Mouse (Mus musculus) heart, embryonic 10.5 days (tissue): ENCODE measurements at regions not wholly inside any gene's neighbourhood (a gene's known extent, or its start where the extent isn't known, plus 50 kb on each side); places are given as distances from the start of the nearest gene placed in this dataset.

Experiments
- DNase-seq: peaks from one replicate; pipeline ENCODE4 v3.0.0-alpha.2; 2017; ENCODE audit warnings: low spot score
- H3K27ac ChIP-seq: fragments of 300-500 bp; sonication (generic); 2 replicates; pipeline ENCODE4 v1.5.1; 2016; ENCODE audit warnings: mild to moderate bottlenecking
- H3K27me3 ChIP-seq: fragments of 300-500 bp; sonication (generic); 2 replicates; pipeline ENCODE4 v1.6.1; 2016; ENCODE audit warnings: mild to moderate bottlenecking; ENCODE audit not compliant: poor library complexity, insufficient read depth, severe bottlenecking
- H3K36me3 ChIP-seq: fragments of 300-500 bp; sonication (generic); 2 replicates; pipeline ENCODE4 v1.6.1; 2016; ENCODE audit warnings: mild to moderate bottlenecking, moderate library complexity
- H3K4me1 ChIP-seq: fragments of 300-500 bp; sonication (generic); 2 replicates; pipeline ENCODE4 v1.6.1; 2016; ENCODE audit warnings: mild to moderate bottlenecking
- H3K4me3 ChIP-seq: fragments of 300-500 bp; sonication (generic); 2 replicates; pipeline ENCODE4 v1.5.1; 2016; ENCODE audit warnings: mild to moderate bottlenecking, moderate library complexity
- H3K9me3 ChIP-seq: fragments of 300-500 bp; sonication (generic); 2 replicates; pipeline ENCODE4 v1.6.1; 2016; ENCODE audit warnings: mild to moderate bottlenecking, moderate library complexity
- WGBS: fragments of 180-500 bp; shearing (Covaris S2); methylation state at CpG from one replicate; pipeline ENCODE4 v1.1.7; 2016; 5-methylcytosine and 5-hydroxymethylcytosine counted together

DNA sequence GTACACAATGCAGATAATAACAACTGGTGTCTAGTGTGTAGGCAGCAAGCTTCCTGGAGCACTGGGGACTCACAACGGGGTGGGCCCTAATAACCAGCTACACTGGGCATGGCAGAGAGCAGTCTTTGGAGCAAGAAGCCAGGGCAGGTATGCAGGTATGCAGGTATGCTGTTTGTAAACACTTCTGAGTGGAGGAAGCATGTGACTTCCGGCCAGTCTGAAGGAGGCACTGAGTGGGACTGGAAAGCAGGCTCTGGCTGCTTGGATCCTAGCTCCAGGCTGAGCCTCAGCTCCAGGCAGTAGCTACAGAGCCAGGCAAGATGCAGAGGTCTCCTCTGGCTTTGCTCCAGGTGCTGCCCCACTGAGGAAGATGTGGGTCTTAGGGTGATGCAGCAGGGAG, 129.9 kb downstream of the 2410131K14Rik start:
- Histone ChIP-seq H3K27me3 (peaks cover 27% of the 10 kb centered on the region), H3K27ac (peak overlapping the region; percentile 62)

DNA sequence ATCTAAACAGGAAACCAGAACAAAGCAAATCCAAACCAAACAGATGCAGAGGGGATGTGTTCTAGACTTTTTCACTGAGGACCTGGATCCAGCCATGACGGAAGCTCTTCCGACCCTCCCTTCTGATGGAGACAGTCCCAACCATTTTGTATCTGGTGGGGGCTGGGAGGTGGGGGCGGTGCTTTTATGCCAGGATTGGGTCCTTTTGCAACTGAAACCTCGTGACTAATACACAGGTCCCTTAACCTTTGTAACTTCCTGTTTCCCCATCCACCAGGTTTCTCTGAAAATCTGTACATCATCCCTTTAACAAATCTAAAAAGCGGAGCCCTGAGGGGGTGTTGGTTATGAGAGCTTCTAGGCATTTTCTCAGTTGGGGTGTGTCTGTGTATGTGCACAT, 130.9 kb downstream of the 2410131K14Rik start:
- DNase-seq, result no peak
- Histone ChIP-seq H3K4me3 (no peak overlapping the region), H3K9me3 (no peaks in the 10 kb centered on the region), H3K27me3 (peaks cover 27% of the 10 kb centered on the region), H3K27ac (no peak overlapping the region), H3K4me1 (peaks cover 43% of the 10 kb centered on the region), H3K36me3 (no peaks in the 10 kb centered on the region)
- WGBS, result 73% methylated on average over 5 of the region's 5 CpGs

More for the DNA sequence above, 129.9 kb downstream of the 2410131K14Rik start:
- no peaks in the 10 kb centered on the region for H3K36me3 ChIP-seq
- H3K4me1 ChIP-seq, result peaks cover 37% of the 10 kb centered on the region
- H3K9me3 ChIP-seq, result no peaks in the 10 kb centered on the region
- DNase-seq, result no peak
- no peak overlapping the region for H3K4me3 ChIP-seq
- 41% methylated on average over 2 of the region's 2 CpGs for WGBS

DNA sequence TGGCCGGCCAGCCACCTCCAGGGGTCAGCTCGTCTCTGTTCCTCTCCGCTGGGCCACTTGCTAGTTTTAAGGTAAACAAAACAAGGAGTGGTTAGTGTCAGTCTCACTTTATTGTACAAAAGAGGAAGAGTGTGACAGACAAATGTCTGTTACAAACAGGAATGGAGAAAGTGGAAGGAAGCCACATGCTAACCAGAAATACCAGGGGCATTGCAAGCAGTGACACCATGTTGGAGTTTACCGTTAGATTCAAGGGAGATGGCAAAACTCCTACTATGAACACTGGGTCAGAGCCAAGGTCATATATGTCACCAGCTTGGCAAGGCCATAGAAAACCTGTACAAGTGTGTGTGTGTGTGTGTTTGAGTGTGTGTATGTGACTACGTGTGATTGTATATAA, 131.5 kb downstream of the 2410131K14Rik start:
- H3K36me3 ChIP-seq, result no peaks in the 10 kb centered on the region
- H3K27ac ChIP-seq, result no peak overlapping the region
- H3K4me1 ChIP-seq, result peaks cover 47% of the 10 kb centered on the region
- WGBS, result 68% methylated on average over 5 of the region's 5 CpGs
- peaks cover 27% of the 10 kb centered on the region for H3K27me3 ChIP-seq
- no peak for DNase-seq
- no peaks in the 10 kb centered on the region for H3K9me3 ChIP-seq
- H3K4me3 ChIP-seq, result no peak overlapping the region

DNA sequence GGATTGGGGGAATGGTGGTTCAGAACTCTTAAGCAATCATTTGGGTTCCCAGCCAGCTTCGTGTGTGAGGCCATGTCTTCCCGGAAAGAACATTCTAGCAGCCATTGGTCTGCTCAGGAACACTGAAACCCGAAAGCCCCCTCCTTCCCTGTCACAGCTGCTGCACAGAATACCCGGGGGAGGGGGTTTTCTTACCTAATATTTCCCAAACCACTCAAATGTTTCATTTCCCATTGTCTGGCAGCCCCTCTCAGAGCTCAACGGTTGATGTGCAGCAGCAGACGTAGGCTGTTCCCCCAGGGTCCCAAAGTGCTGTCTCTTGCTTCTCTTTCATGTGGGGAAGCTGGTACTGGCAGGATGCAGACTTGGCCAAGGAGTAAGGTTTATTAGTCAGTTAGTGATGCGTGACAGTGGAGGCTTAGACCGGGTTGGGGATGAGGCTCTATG, 132.4 kb downstream of the 2410131K14Rik start:
- no peak for DNase-seq
- H3K36me3 ChIP-seq, result no peaks in the 10 kb centered on the region
- no peaks in the 10 kb centered on the region for H3K9me3 ChIP-seq
- peaks cover 48% of the 10 kb centered on the region for H3K4me1 ChIP-seq
- H3K27ac ChIP-seq, result no peak overlapping the region
- peaks cover 27% of the 10 kb centered on the region for H3K27me3 ChIP-seq
- H3K4me3 ChIP-seq, result no peak overlapping the region
- WGBS, result 72% methylated on average over 8 of the region's 8 CpGs

DNA sequence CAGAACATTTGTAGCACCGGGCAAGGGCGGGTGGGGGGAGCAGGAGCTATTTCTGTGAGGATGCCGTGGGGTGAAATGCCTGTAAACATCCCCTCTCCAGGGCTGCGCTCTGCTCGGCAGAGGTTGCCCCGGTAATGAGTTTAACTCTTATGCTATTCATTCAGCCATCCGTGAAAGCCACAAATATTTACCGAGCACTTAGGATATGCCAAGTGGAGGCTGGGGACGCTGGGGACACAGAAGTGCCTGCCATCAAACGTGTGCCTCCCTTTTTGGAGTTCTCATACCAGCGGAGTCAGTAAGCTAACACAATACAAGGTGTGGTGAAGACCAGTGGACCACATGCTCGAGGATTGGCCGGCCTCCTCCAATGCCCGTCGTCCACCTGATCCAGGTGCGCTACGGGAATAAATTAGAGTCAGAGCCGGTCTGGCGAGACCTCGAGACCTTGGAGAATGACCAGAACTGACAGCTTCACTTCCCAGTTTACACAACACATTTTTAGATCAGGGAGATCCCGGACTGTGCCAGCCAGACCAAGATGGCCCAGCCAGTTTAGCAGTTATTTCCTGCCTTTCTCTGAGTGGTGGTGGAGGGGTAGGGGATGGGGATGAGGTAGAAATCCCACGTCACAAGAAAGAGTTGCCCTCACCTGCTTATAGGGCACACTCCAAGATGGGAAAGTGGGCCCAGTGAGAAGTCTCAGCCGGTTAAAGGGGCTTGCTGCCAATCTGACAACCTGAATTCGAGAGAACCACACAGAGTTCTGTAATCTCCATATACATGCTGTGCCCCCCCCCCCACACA, 134.4 kb downstream of the 2410131K14Rik start:
- Histone ChIP-seq H3K27me3 (peaks cover 43% of the 10 kb centered on the region), H3K4me3 (no peak overlapping the region), H3K9me3 (no peaks in the 10 kb centered on the region), H3K36me3 (no peaks in the 10 kb centered on the region), H3K27ac (no peak overlapping the region), H3K4me1 (peaks cover 31% of the 10 kb centered on the region)
- DNase-seq, result no peak
- 45% methylated on average over 24 of the region's 24 CpGs for WGBS

DNA sequence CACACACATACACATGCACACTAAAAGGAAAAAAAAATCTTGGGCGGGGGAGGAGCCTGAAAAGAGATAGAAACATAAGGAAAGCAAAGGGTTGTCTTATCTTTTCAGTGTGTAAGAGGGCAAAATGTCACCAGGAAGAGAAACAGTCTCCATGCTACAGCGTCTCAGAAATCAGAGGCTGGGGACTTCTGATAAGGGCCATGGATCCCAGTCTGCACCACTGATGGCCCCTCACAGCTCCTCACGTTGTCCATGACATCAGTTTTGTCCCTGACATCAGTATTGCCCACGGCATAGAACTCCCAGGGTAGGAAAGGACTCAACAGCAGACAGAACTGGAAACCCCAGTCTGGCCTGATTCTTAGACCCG, 135.0 kb downstream of the 2410131K14Rik start:
- H3K4me3 ChIP-seq, result peak overlapping the region; percentile 67
- WGBS, result 13% methylated on average over 5 of the region's 5 CpGs
- no peak for DNase-seq
- H3K27me3 ChIP-seq, result peaks cover 42% of the 10 kb centered on the region
- peaks cover 30% of the 10 kb centered on the region for H3K4me1 ChIP-seq
- H3K36me3 ChIP-seq, result no peaks in the 10 kb centered on the region
- no peaks in the 10 kb centered on the region for H3K9me3 ChIP-seq
- peak overlapping the region; percentile 72 for H3K27ac ChIP-seq

DNA sequence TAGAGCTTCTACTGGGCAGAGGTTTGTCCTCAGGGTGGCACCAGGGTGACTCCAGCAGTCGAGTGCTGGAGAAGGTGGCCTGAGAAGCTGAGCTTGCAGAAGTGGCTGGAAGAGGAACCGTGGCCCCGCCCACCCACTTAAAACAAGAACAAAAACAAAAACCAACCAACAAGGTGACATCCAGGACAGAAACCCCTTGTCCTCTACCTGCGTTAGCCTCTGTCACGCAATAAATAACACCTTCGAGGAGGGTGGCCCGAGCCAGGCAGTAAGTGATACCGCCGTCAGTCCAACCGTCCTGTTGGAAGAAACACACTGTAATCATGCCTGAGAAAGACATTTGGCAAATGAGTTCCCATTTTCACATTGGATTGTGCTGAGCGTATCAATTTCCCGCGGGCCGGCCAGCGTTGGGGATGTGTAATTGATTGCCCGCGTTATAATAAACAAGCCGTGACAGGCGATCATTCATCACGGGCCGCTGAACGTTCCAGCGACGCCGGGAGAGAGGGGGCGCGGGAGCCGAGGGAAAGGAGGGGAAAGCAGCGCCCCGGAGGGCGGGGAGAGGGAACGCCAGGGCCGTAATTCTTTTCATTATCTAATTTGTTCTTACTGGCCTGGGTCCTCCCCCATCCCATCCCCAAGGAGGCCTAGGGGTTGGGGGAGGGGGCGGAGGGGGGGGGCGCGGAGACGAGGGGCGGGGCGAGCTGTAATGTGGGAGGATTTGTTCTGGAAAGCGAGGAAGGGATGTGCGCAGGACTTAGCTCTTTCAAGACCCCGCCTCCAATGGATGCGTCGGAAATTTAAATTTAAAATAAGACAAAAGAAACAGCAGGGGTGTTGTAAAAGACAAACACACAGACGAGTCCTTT, 135.6 kb downstream of the 2410131K14Rik start:
- H3K4me1 ChIP-seq, result peaks cover 27% of the 10 kb centered on the region
- DNase-seq, result no peak
- peaks cover 36% of the 10 kb centered on the region for H3K27me3 ChIP-seq
- no peaks in the 10 kb centered on the region for H3K9me3 ChIP-seq
- H3K27ac ChIP-seq, result peak overlapping the region; percentile 72
- under 1% methylated on average over 45 of the region's 45 CpGs for WGBS
- peak overlapping the region; percentile 67 for H3K4me3 ChIP-seq
- H3K36me3 ChIP-seq, result no peaks in the 10 kb centered on the region

DNA sequence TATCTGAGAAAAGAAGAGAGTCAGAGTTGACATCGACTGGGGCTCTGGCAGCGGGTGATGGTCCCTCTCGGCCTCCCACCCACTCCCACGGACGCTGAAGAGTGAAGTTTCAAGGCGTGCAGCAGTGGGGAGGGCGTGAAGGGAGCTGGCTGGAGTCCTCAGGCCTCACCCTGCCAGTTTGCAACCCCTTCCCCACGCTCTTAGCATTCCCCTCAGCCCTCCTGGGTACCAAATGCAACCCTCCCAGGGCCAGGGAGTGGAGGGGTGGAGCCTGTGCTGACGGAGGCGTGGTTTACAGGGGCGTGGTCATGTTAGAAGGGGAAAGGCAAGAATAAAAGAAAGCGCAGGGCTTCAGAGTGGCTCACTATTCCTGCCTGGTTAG, 136.3 kb downstream of the 2410131K14Rik start:
- Histone ChIP-seq H3K9me3 (no peaks in the 10 kb centered on the region), H3K27me3 (peaks cover 37% of the 10 kb centered on the region; the same call in 1 of the 2 replicates), H3K4me3 (peak overlapping the region; percentile 67), H3K4me1 (peaks cover 25% of the 10 kb centered on the region), H3K36me3 (no peaks in the 10 kb centered on the region), H3K27ac (peak overlapping the region; percentile 72)
- WGBS, result under 1% methylated on average over 12 of the region's 12 CpGs
- DNase-seq, result peak; percentile 87

DNA sequence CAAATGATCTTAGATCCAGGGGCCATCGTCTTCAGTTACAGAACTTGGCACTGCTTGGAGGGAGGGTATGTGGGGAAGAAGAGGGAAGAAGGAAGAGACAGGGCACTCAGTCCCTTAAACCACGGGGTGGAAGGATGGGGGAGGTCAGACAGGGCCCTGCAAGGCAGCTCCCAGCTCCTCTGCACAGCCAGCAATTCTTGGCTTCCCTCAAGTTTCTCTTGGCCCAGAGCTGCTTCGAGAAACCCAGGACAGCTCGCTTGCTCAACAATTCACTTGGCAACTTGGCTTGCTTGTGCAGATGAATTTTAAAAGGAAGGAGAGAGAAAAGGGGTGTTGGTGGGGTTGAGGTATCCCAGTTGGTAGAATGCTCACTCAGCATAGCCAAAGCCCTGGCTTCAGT, 141.1 kb downstream of the 2410131K14Rik start:
- Histone ChIP-seq H3K4me1 (peaks cover 12% of the 10 kb centered on the region), H3K27me3 (peaks cover 34% of the 10 kb centered on the region; the same call in 1 of the 2 replicates), H3K27ac (no peak overlapping the region), H3K4me3 (no peak overlapping the region), H3K36me3 (no peaks in the 10 kb centered on the region), H3K9me3 (peaks cover 16% of the 10 kb centered on the region)
- DNase-seq, result no peak
- 75% methylated on average over 4 of the region's 4 CpGs for WGBS

DNA sequence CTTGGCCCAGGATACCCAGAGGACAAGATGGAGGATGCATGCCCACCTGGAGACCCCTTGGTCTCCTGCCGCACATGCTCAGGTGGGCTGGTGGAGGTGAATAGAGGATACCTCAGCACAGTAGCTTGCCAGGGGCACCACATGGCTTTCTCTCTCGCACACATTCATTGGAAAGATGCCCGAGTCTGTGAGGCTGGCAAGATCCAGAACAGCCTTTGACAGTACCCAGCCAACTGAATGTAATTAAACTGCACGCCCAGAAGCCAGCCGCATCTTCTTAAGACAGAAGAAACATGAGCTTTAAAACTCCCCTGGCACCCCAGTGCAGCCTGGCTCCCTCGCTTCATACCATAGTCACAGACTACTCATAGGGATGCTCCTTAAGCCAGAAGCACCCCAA, 143.4 kb downstream of the 2410131K14Rik start:
- Histone ChIP-seq H3K4me1 (peaks cover 8% of the 10 kb centered on the region; the same call in 1 of the 2 replicates), H3K27ac (no peak overlapping the region), H3K9me3 (peaks cover 19% of the 10 kb centered on the region), H3K4me3 (no peak overlapping the region), H3K27me3 (peaks cover 28% of the 10 kb centered on the region; the same call in 1 of the 2 replicates), H3K36me3 (no peaks in the 10 kb centered on the region)
- DNase-seq, result no peak
- WGBS, result 87% methylated on average over 6 of the region's 6 CpGs

DNA sequence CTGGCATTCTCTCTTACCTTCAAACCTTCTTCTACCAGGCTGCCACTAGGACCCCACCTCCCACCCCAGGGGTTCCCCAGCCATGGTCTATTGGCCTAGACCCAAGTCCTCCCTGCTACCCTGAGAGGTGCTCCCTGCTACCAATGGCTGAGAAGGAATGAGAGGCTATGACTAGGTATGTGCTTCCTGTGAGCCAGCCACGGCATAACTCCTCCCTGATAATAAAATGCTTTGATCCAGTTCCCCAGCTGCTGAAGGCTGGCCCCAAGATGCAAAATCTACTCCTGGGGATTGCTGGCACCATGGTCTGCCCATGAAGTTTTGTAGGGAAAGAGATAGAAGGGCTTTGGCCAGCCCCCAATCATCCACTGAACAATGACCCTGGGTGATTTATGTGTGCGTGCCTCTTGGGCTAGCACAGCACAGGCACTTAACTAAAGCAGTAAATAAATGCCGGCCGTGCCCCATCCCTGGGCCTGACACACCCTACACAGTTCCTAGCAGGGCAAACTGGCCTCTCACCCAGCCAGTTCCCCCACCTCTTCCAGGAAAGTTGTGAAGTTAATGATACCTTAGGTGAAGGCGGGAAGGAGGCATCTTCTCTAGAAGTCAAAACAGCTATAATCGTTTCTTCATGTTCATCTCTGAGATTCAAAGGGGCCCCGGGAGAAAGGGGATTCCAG, 145.8 kb downstream of the 2410131K14Rik start:
- Histone ChIP-seq H3K27me3 (peaks cover 24% of the 10 kb centered on the region), H3K36me3 (no peaks in the 10 kb centered on the region), H3K9me3 (peaks cover 19% of the 10 kb centered on the region), H3K27ac (no peak overlapping the region), H3K4me3 (no peak overlapping the region), H3K4me1 (peaks cover under 1% of the 10 kb centered on the region; the same call in 1 of the 2 replicates)
- DNase-seq, result no peak
- 82% methylated on average over 7 of the region's 7 CpGs for WGBS

DNA sequence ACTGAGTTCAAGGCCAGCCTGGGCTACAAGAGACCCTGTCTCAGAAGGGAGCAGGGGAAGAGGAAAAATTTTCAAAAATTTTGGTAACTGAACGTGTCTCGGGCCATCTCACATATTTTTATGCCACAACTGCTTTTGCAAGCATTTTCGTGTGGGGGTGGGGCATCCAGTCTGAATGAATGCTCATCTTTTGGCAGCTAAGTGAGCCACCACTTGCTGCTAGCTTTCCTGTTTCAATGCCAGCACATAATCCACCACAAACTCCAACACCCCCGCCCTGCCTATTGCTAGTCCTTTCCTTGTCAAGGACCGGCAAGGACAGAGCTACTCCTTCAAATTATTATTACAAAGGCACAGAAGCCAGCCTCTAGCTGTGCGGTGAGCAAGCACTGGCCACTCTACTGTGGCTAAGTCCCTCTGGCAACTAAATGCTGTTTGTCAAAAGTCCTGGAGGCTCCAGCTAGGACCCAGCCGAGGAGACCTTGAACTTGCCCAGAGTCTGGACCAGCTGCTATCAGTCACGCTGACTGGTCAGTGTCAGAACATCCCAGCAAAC, 148.0 kb downstream of the 2410131K14Rik start:
- Histone ChIP-seq H3K9me3 (peaks cover 19% of the 10 kb centered on the region), H3K36me3 (no peaks in the 10 kb centered on the region), H3K27me3 (peaks cover 29% of the 10 kb centered on the region), H3K27ac (no peak overlapping the region), H3K4me1 (peaks cover 7% of the 10 kb centered on the region), H3K4me3 (no peak overlapping the region)
- no peak for DNase-seq
- WGBS, result 82% methylated on average over 8 of the region's 8 CpGs
